Comparison of ENCODE assay signal across 11 mouse cellular contexts in the genomic region with DNA sequence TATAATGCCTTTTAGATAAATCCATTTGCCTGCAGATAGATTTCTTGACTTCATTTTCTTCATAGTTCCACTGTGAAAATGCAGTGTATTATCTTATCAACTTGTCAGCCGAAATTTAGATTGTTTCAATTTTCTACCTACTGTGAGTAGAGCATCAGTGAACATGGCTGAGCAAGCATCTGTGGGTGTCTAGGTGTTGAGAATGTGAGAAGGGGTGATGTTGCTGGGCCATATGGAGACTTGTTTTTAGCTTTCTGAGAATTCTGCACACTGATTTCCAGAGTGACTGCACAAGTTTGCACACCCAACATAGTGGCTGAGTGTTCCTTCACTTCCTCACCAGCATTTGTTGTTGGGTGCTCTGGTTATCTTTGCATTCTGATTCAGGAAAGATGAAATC.
"Had no signal": no experiment of that assay in that cellular context is flagged by ENCODE, and none has a peak within 500 bp of the region (broad histone marks: within the 10 kb centered on the region; RNA-seq: fewer than 3 reads in every experiment).

No protein-coding gene starts in this region.

- DNase-seq: lung, adult 18-20 months; lung, embryonic 14.5 days; lung, postnatal 10 days; lung, postnatal 4 days; midbrain, embryonic 14.5 days; retina, postnatal 1 day; right cerebral cortex, postnatal 14 days; spleen, adult 18-20 months; thymus, adult 2 months; thymus, postnatal 25 days; thymus, postnatal 4 days had no signal
